Mouse (Mus musculus) ES-E14 (cell line): Measurements from ENCODE around the gene Lamc2.

Source experiments
- CHD2 ChIP-seq: IDR thresholded peaks from 2 replicates; pipeline ENCODE4 v1.6.1; 2014; ENCODE audit warnings: mild to moderate bottlenecking, low read depth, low read length, inconsistent platforms
- MAFK ChIP-seq: IDR thresholded peaks from 2 replicates; pipeline ENCODE4 v1.6.1; 2014; ENCODE audit warnings: mild to moderate bottlenecking, low read depth, low read length, inconsistent platforms; ENCODE audit not compliant: insufficient read depth

GRCm38 (mm10) chr1:153191943-153192329 lies 5.7 kb upstream of the Lamc2 start:
- no peak for TF ChIP-seq CHD2
- no peak for TF ChIP-seq MAFK
